Mouse (Mus musculus) lung, adult 2 months (tissue): ENCODE measurements at regions not wholly inside any gene's neighbourhood (a gene's known extent, or its start where the extent isn't known, plus 50 kb on each side); places are given as distances from the start of the nearest gene placed in this dataset.

ENCODE experiments used
- CTCF ChIP-seq: fragments of 200-500 bp; IDR thresholded peaks from 2 replicates; pipeline ENCODE4 v1.5.1; 2011; ENCODE audit warnings: mild to moderate bottlenecking, low read length, control low read depth; ENCODE audit not compliant: insufficient read depth
- POLR2A ChIP-seq: fragments of 200-500 bp; IDR thresholded peaks from 2 replicates; pipeline ENCODE4 v1.6.1; 2011; ENCODE audit warnings: low read depth, mild to moderate bottlenecking, control low read depth, low read length, borderline replicate concordance; ENCODE audit errors: extremely low read depth

DNA sequence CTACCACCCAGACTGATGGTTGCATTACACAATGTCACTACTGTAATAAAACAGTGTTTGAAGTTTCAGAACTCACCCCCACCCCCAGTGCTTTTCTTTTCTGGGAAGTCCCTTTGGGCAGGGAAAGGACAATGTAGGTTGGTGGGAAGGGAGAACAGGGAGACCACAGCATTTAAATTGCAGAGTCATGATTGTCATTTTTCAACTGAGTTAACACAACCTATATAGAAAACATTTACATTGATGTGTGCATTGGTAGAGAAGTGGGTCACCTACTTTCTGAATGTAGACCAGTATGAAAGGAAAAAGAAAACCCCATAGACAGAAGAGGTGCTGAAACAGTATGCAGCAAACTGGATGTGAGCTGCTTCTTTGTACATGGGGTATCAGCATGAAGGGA, 264.0 kb upstream of the Robo2 start:
- no peak for TF ChIP-seq CTCF
- TF ChIP-seq POLR2A, result no peak
